Mouse (Mus musculus): ENCODE data around the gene Spsb1.

The Spsb1 gene

DNA sequence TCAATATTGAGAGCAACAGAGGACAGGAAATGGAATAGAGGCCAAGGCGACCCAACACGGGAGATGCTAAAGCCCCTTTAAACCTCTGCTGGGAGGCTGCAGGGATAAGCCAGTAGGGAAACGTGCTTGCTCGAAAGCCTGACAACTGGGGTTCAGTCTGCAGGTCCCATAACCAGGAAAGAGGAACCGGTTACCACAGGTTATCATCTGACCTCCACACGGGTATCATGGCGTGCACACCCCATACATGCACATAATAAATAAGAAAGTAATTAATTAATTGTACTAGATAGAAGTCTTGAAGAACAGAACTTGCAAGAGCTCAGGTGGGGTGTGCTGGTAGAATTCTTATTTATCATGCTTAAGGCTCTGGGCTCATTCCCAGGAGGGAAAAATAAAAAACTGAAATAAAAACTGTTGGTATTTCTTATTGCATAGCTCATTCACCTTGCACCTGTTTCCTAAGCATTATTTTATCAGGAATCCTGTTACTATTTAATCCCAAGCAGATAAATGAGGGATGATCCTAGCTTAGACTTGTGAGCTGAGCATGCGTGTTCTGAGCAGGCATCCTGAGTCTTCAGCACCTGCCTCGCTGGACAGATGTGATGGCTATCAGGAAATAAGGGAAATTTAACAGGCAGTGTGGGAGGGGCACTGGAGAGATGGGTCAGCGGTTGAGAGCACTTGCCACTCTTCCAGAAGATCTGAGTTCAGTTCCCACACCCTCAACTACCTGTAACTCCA lies 32.0 kb upstream of the Spsb1 start:
- DNase-seq (ENCODE audit: extremely low read depth, low read depth, low spot score) = no peak

DNA sequence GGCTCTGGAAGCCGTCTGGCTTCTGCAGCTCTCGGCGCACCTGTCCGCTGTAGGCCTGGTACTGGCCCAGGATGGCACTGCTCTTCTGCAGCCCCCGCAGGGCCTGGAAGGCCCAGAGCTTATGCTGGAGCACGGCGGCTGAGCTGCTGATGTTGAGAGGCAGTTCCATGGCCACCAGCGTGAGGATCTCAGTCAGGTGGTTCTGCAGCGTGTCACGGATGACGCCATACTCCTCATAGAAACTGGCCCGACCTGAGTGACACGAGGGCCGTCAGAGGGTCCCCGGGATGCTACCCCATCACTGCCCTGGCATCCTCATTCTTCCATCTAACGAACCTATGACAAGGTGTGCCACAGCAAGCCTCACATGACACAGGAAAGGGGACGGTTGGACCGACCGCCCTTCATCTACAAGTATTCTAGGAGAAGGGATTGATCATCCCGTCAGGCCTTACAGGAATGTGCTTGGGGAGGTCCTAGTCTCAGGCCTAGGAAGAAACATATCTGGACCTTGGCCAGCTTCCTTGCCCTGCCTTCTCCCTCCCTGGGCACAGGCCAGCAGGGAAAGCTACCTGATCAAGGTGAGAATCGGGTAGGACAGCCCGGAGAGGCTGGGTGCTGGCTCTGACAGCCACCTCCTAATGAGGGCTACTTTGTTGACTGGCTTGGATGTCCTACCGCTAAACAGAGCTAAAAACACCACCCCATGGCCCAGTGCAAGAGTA lies 29.2 kb upstream of the Spsb1 start:
- DNase-seq (ENCODE audit: extremely low read depth, low read depth, low spot score) = no peak

DNA sequence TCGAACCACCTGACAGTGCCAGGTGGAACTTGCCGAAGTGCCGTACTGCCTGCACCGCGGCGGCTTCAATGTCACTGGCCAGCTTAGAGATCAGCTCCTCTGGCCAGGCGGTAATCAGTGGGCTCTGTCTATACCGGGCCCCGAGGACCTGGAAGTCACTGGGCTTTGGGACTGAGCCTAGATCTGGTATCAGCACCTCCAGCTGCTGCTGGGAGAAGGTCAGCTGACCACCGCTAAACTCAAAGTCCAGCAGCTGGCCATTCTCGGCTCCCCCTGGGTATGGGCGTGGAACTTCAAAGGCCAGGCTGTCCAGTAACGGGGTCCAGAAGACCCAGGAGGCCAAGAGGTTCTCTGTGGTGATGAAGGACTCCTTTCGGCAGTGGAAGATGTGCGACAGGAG lies 27.3 kb upstream of the Spsb1 start:
- no peak for DNase-seq (ENCODE audit: extremely low read depth, low read depth, low spot score)

DNA sequence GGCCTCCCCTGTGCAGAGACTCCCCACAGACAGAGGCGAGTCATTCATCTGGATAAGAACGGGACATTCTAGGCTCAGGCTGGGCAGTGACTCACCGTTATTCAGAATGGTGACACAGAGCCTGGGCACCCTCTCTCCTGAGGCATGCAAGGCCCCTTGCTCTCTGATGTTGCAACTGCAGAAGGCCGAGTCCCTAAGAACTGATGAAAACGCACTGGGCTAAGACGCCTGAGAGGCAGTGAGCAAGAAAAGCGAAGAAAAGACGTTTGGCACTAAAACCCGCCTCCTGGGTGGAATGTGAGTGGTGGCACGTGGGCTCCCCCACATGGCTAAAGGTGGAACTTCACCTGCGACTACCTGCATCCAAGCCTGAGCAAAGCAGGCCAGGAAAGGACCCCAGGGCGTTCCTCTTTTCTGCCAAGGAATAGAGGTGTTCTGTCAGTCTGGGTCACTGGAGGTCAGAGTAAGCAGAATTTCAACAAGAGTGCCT lies 25.0 kb upstream of the Spsb1 start:
- DNase-seq (ENCODE audit: extremely low read depth, low read depth, low spot score) = no peak

DNA sequence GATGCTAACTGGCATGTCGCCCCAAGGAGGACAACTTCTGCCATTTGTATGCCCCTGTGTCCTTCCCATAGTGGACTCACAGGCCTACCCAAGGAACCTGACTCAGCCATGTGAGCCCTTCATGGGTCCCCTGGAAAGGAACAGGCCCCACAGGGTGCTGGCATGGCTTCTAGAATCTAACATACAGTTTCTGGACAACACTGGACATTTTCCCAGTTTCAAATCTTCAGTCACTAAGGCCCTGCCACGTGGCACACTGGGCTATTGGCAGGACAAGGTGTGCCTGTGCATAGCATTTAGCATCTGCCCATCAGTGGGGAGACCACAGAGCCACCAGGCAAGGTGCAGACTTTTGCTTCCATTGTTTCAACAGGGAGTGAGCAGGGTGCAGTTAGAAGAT lies 24.0 kb upstream of the Spsb1 start:
- no peak for DNase-seq (ENCODE audit: extremely low read depth, low read depth, low spot score)

DNA sequence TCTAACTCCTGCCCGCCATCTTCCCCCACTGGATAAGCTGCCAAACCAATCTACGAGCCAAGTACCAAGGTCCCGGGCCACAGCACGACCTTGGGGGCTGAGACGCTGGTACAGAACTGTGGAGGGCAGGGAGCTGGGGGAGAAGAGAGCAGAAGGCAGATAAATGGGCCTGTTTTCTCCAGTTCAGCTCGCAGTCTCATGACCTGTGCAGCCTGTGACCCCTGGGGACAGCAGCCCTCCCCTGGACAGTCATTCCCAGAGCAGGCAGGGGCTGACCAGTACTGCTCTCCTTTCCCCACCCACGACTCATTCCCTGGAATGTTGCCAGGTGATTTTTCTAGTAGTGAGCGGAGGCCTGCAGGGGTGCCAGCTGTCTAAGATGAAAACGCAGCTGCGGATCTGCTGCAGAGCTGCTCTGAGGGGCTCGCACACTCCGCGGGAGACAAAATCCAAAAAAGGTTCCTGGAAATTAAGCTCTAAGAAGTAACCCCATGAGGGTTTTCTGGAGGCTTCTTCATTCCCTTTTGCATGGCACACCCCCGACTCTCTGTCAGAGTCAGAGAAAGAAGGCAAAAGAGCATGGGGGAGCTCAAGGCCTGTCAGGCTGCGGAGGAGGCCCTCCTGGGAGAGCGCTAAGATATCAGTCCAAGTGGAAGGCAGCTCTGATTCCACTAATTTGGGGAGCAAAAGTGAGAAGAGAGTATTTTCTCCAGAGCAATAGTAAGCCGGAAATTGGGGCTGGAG lies 23.1 kb upstream of the Spsb1 start:
- DNase-seq (ENCODE audit: extremely low read depth, low read depth, low spot score) = no peak

DNA sequence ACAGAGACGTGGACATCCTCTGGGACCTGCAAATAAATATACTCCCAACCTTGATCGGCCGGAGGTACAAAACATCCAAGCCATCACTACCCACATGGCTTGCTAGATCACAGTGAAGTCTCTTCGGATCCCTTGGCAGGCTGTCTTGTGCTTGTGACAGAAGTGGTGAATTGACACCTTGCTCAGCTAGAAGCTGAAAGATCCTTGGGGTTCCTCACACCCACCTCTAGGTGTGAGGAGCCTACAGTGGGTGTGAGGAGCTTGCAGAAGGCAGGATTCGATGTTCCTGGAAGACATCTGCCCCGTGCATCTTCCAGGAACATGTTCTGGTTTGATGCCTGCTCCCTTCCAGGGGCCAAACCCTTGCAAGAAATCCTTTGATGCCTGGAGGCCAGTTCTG lies 22.3 kb upstream of the Spsb1 start:
- DNase-seq (ENCODE audit: extremely low read depth, low read depth, low spot score) = no peak

DNA sequence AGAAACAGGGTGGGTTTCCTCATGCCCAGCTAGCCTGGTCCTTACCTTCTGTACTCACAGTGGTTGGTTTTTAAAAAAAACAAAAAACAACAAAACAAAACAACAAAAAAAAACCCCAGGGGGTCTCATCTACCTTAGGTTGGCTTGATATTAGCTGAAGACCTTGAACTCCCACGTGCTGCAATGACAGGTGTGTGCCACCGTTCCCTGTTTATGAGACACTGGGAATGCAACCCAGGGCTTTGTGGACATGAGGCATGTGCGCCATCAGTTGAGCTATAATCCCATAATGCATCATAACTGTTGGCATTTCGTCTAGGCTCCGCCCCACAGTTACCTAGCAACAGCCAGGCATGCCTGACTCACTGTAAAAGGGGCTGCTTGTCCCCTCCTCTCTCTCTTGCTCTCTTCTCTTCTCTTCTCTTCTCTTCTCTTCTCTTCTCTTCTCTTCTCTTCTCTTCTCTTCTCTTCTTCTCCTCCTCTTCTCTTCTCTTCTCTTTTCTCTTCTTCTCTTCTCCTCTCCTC lies 20.9 kb upstream of the Spsb1 start:
- no peak for DNase-seq (ENCODE audit: extremely low read depth, low read depth, low spot score)

DNA sequence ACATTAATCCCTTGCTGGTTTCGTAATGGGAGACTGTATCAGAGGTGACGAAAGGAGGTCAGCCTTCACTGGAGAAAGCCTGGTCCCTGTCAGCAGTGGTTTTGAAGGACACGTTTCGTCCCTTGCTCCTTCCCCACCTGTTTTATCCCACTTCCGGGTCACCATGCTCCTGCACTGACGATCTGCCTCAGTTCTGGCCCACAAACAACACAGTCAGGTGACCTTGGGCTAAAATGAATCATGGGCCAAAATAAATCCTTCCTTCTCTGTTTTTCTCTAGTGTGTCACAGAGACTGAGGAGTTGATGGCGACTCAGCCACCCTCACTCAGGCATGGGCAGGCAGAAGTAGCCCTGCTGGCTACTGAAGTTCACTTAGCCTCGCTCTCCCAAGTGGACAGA lies 20.4 kb upstream of the Spsb1 start:
- DNase-seq (ENCODE audit: extremely low read depth, low read depth, low spot score) = no peak

DNA sequence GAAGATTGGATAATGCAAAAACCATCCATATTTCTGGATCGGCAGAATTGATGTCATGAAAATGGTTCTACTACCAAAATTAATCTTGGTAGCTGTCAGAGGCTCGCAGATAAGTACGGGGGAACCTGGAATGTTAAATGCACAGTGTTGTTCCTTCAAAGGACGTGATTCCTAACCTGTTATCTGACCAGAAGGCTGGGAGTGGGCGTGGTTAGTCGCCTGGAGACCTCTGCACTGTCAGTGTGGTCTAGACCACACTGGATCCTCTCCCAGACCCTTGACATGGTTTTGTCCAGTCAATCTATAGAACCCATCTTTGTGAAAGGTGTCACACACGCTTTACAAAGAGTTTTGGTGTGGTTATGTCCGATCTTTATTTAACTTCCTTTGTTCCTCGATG lies 16.6 kb upstream of the Spsb1 start:
- no peak for DNase-seq (ENCODE audit: extremely low read depth, low read depth, low spot score)

DNA sequence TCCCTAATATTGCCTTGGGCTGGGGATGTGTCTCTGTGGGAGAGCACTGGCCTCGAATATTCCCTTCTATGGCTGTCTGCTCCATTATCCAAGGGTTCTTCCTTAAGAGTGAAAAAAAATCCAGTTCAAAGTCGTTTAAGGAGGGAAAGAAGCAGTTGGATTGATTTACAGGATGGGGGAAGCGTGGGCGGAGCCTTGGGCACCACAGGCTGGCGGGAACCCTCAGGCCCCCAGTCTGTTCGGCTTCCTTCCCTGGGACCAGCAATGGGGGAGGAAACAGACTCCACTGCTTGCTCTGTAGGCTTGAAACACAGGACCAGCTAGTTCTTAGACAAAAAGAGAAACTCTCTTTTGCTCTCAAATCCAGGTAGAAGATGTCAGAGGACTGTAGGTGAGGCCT lies 13.7 kb upstream of the Spsb1 start:
- DNase-seq (ENCODE audit: extremely low read depth, low read depth, low spot score) = no peak

DNA sequence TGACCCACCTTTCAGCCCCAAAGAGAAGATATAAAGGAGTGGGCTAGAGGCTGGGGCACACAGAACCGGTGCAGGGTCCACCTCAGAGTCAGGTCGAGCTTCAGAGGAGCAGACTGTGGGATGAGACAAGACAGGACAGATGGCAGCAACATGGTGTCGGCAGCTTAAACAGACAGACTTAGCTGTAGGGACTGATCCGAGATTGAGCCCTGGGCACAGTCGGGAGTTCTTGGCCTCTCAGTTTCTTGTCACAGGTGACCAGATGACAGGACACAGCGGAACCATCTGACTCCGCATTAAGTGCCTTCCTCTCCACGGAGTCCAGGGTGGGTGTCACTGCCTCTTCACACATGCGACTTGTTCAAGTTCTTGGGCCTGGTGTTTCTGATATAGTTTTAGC lies 12.1 kb upstream of the Spsb1 start:
- DNase-seq (ENCODE audit: extremely low read depth, low read depth, low spot score) = no peak

DNA sequence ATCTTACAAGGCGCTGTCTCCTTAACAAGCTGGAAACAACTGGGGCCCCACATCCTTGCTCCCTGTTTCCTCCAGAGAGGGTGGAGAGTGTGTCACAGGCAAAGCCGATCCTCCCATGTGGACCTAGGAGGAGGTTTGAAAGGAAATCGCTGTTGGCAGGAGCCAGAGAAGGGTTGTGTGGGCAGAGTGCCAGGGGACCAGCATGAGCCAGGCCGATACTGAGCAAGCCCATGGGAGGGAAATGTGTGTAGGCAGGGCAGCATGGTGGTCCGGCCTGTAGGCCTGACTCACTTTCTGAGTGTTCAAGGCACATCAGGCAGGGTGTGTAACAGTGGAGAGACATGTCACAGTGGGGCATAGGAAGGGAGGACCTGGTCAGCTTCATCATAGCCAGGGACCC lies 11.4 kb upstream of the Spsb1 start:
- DNase-seq (ENCODE audit: extremely low read depth, low read depth, low spot score) = no peak

DNA sequence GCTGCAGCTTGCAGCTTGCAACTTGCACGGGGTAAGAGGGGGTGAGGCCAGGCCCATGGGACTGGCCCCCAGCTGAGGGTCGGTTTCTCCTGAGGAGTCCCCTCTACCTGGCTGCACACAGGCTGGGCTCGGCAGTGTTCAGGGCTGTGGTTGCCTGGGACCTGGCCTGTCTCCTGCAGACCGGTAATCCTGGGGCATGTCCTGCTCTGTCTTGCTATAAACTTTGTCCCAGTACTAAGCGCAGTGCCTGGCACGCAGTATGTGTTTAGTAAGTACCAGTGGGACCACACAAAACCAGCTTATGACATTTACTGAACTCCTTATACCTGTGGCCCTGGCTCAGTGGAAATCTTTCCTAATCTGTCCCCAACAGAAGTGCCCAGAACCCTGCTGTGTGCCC lies 10.8 kb upstream of the Spsb1 start:
- peak; percentile 88 for DNase-seq (ENCODE audit: extremely low read depth, low read depth, low spot score)

DNA sequence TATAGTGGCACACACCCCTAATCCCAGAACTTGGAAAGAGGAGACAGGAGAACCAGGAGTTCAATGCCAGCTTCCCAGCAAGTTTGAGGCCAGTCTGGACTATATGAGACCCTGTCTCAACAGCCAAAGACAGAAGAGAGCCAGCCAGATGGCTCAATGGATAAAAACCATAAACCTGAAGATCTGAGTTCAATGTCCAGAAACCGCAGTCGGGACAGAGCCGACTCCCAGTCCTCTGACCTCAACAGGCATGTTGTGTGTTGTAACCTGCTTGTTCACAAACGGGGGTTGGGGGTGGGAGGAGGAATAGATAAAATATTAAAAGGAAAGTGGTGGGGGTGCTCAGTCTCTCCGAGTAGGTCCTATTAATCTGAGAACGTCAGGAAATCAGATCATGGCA lies 10.4 kb upstream of the Spsb1 start:
- no peak for DNase-seq (ENCODE audit: extremely low read depth, low read depth, low spot score)

DNA sequence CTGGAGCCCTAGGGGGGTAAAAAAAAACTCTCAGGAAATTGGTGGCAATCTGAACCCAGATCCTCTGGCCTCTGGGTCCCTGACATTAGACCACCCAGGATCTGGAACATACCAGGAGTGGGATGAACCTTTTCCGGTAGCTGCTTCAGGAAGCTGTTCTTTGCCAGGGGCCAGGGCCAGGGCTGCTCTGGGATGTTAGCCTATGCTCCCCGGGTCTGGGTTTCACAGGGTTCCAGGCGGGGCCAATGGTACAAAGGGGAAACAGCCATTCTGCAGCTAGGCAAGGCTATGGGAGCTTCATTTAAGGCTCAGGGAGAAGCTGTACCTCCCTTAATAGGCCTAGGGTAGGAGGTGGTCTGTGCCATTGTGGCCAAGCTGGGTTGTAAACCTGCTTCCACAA lies 9.9 kb upstream of the Spsb1 start:
- DNase-seq (ENCODE audit: extremely low read depth, low read depth, low spot score) = no peak

DNA sequence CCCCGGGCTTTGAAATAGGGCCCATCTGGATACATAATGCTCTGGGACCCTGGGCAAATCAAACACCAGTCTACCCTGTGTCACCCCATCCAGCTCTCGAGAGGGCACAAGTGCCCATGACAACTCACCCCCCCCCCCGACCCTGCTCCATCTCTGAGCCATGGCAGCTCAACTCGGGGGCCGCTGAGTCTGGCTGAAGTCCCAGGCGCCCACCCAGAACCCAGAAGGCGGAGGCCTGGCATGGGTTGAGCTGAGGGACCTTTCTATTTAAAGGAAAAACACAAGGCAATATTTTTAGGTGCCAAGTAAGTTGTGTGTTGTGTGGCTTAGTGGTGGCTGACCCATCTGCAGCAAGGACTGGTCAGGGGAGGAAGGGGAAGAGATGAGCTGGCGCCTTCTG lies 9.4 kb upstream of the Spsb1 start:
- no peak for DNase-seq (ENCODE audit: extremely low read depth, low read depth, low spot score)

DNA sequence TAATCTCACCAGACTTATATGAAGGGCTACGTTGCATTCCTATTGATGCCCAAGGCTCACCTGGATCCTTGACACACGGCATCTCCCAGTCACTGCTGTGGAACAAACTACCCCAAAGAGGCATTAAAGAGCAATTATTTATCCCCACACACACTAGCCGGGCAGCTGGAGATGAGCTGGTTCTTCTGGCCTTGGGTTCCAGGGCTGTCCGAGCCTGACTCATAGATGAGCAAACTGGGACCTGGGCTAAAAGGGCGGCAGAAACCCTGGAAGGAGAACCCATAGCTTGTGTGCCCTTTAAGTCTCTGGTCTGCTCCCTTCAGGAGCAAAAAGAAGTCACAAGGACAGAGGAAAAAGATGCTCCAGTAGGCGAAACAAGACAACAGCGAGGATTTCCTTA lies 5.5 kb upstream of the Spsb1 start:
- DNase-seq (ENCODE audit: extremely low read depth, low read depth, low spot score) = no peak

DNA sequence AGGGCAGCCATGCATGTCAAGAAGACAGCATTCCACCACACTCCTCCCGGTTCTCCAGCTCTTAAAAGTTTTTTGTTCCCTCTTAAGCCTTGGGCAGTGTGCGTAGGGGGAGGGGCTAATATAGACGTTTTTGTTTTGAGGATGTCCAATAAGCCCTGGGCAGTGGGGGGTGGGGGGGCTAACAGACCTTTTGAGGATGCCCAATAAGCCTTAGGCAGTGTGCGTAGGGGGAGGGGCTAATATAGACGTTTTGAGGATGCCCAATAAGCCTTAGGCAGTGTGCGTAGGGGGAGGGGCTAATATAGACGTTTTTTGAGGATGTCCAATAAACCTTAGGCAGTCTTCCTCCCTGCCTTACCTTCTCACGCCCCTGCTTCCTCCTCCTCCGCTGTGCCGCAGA lies 5.0 kb upstream of the Spsb1 start:
- no peak for DNase-seq (ENCODE audit: extremely low read depth, low read depth, low spot score)

DNA sequence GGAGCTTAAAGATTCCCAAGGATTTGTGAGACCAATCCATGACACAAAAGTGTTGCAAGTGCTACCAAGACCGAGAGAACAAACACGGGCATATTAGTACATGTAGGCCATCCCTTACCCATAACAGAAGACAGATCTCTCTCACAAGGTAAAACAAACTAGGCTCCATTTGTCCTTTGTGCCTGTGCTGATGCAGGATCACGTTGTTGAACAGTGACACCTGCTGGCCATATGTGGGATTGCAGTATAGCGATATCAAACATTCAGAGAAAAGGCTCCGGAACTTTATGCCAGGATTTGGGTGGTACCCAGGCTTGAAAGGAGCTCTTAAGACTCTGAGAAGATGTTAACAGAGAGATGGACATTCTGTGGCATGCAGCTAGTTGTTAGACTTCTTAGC lies 3.7 kb upstream of the Spsb1 start:
- no peak for DNase-seq (ENCODE audit: extremely low read depth, low read depth, low spot score)

DNA sequence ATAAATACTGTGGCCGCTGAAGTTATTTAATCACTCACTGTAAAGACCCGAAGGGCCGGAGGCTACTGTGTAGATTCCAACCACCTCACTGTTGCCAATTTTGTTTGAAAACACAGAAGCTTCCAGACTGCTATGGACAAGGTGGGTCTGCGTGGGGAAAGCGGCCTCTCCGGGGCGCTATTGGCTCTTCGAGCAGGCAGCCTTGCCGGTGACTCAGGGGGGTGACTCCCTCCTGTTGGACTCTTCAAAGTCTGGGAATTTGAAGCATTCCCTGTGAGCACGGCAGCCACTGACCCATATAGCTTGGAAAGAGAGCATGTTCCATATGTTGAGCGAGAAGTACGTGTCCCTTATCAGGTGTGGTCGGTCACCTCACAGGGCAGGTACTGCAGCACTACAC lies 1.2 kb upstream of the Spsb1 start:
- no peak for DNase-seq (ENCODE audit: extremely low read depth, low read depth, low spot score)

DNA sequence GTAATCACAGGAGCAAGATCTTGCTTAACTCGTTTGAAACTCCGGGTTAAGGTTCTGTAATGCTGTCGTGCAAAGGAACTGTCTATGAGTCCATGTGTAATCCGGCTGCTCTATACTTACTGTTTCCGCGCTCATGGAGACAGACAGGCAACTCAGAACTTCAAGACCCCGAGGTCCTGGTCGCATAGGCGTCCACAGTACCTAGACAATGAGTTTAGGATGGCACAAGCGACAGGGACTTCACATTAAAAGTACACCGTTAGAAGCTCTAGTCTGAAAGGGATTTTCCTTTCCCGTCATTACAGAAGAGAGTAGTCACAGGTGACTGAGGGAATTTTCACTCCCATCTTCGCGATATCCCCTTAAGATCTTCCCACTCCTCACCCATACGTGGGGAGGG lies 788 bp upstream of the Spsb1 start:
- no peak for DNase-seq (ENCODE audit: extremely low read depth, low read depth, low spot score)

All from fat pad, adult 2 months (tissue).